ENCODE assay signal across 17 mouse cellular contexts in the genomic region with DNA sequence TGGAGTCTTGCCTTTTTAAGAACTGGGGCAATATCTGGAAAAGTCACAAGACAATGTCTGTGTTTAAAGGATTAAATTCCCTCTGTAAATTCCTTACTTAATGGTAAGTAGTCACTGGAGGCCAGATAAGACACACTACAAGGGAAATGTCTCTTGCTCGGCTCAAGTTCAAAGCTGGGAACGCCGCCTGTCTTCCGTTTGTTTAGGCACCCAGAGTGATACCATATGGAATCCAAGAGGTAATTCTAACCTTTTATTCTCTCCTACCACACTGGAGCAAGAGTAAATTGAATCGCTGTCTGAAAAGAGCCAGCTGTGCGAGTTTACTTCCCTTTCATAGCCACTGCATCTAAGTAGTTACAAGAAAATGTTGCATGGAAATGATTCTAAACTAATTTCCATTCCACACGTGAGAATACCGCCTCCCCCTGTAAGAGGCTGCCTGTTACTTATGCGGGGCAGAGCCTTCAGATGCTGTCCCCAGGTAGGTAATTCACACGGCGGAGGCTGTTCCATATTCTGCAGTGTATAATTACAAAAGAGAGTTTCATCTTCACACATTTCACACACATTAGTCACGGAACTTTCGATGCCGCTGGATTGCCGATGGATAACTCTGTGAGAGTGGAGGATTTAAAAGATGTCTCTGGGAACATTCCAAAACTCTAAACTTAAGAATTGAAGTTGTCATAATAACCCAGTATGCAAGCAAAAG.
DNase-seq lines count a peak whose midpoint lies in the region; TF ChIP-seq lines count a peak whose summit lies in the region.
"Had no signal": no experiment of that assay in that cellular context is flagged by ENCODE, and none has a peak within 500 bp of the region (broad histone marks: within the 10 kb centered on the region; RNA-seq: fewer than 3 reads in every experiment).

No protein-coding gene starts in this region.

- no peak overlapping the region for H3K4me3 ChIP-seq in layer of hippocampus, adult 2 months
- H3K4me3 ChIP-seq: forebrain, embryonic 13.5 days; heart, embryonic 15.5 days; liver, embryonic 12.5 days; megakaryocyte, embryonic 14.5 days; neural tube, embryonic 13.5 days had no signal

- peak overlapping the region; percentile 70; the same call in 1 of the 2 replicates for H3K27ac ChIP-seq in layer of hippocampus, adult 2 months
- H3K27ac ChIP-seq: forebrain, embryonic 13.5 days; heart, embryonic 15.5 days; hindbrain, postnatal 0 days; liver, embryonic 12.5 days; neural tube, embryonic 13.5 days had no signal

- peak; percentile 45 for DNase-seq in embryo, embryonic 10.5 days (ENCODE audit: low spot score)
- no peak for DNase-seq in embryo, embryonic 9.5 days (ENCODE audit: extremely low spot score)
- DNase-seq in layer of hippocampus, adult 2 months (ENCODE audit: low spot score in 2 of 2) = no peak
- DNase-seq in layer of hippocampus, adult 8-10 months (ENCODE audit: low spot score in 2 of 2) = no peak
- peak; percentile 26 to 46 for DNase-seq in right cerebral cortex, postnatal 36 days (ENCODE audit: low spot score in 2 of 2)
- no peak for DNase-seq in right cerebral cortex, postnatal 25 days
- no peak for DNase-seq in natural killer cell, adult 2 months (ENCODE audit: low spot score in 2 of 2)
- no peak for DNase-seq in cerebellum, adult 9-10 months
- DNase-seq: adrenal gland, adult 8-10 months; gastrocnemius, postnatal 10 days; thymus, adult 18-20 months had no signal

- TF ChIP-seq CTCF in layer of hippocampus, adult 2 months (conservative IDR thresholded peaks at IDR 0.05) = no peak

Comparison
In these comparisons a context has a peak if more than half of its experiments do, and no peak if none do; other contexts are left out.
1. DNase-seq: peak in embryo, embryonic 10.5 days (single experiment) and right cerebral cortex, postnatal 36 days (2 of 2); none in embryo, embryonic 9.5 days (single experiment), layer of hippocampus, adult 2 months (0 of 2), layer of hippocampus, adult 8-10 months (0 of 2), right cerebral cortex, postnatal 25 days (single experiment), natural killer cell, adult 2 months (0 of 2) and cerebellum, adult 9-10 months (single experiment).